Mouse (Mus musculus): ENCODE measurements around the gene Ywhae.
A peak's percentile ranks its signal among the peaks of the same experiment; 100 is the strongest.
"Not testable (repeated sequence)": the region's sequence is repeated elsewhere in the genome, so short reads cannot be mapped to it uniquely, and the experiment has no call there.

The Ywhae gene

GRCm38 (mm10) chr11:75732434-75733226, at the start of gene Ywhae:
Gene Ywhae, plus strand, starts transcription at chr11:75732869.
- DNase-seq: peak; percentile 94 to 95

GRCm38 (mm10) chr11:75684462-75684861, 48.2 kb upstream of the Ywhae start:
- DNase-seq: no peak

GRCm38 (mm10) chr11:75684956-75685355, 47.7 kb upstream of the Ywhae start:
- peak; percentile 16 to 23 for DNase-seq

- DNase-seq: no peak
Observed at GRCm38 (mm10) chr11:75687343-75687993, 45.2 kb upstream of the Ywhae start.

- DNase-seq: no peak
Observed at GRCm38 (mm10) chr11:75688132-75688531, 44.5 kb upstream of the Ywhae start.

GRCm38 (mm10) chr11:75689977-75690376, 42.7 kb upstream of the Ywhae start:
- DNase-seq: no peak

GRCm38 (mm10) chr11:75691047-75691446, 41.6 kb upstream of the Ywhae start:
- DNase-seq: no peak

GRCm38 (mm10) chr11:75693570-75693969, 39.1 kb upstream of the Ywhae start:
- no peak for DNase-seq

- not testable (repeated sequence) for DNase-seq
Observed at GRCm38 (mm10) chr11:75697464-75697863, 35.2 kb upstream of the Ywhae start.

- DNase-seq: no peak
Observed at GRCm38 (mm10) chr11:75700557-75700956, 32.1 kb upstream of the Ywhae start.

GRCm38 (mm10) chr11:75702761-75703160, 29.9 kb upstream of the Ywhae start:
- DNase-seq: no peak

- no peak for DNase-seq
Observed at GRCm38 (mm10) chr11:75703748-75704147, 28.9 kb upstream of the Ywhae start.

- DNase-seq: peak; percentile 13 to 31
Observed at GRCm38 (mm10) chr11:75713949-75714348, 18.7 kb upstream of the Ywhae start.

GRCm38 (mm10) chr11:75715556-75715955, 17.1 kb upstream of the Ywhae start:
- peak; percentile 24 to 50 for DNase-seq

- DNase-seq: no peak
Observed at GRCm38 (mm10) chr11:75716661-75717325, 15.9 kb upstream of the Ywhae start.

GRCm38 (mm10) chr11:75722339-75722738, 10.3 kb upstream of the Ywhae start:
- no peak for DNase-seq

GRCm38 (mm10) chr11:75727168-75727567, 5.5 kb upstream of the Ywhae start:
- no peak for DNase-seq

GRCm38 (mm10) chr11:75727659-75728058, 5.0 kb upstream of the Ywhae start:
- DNase-seq: not testable (repeated sequence)

- DNase-seq: peak; percentile 81 to 88
Observed at GRCm38 (mm10) chr11:75733227-75733940, 715 bp downstream of the Ywhae start.

GRCm38 (mm10) chr11:75735462-75736252, 3.0 kb downstream of the Ywhae start:
- DNase-seq: no peak

- no peak for DNase-seq
Observed at GRCm38 (mm10) chr11:75736978-75737377, 4.3 kb downstream of the Ywhae start.
